Mouse (Mus musculus) layer of hippocampus, postnatal 14 days (tissue): ENCODE measurements at regions not wholly inside any gene's neighbourhood (a gene's known extent, or its start where the extent isn't known, plus 50 kb on each side); places are given as distances from the start of the nearest gene placed in this dataset.

Experiments used
- DNase-seq, 2 experiments: peaks; one replicate each; pipeline ENCODE4 v3.0.0; 2021 to 2022; ENCODE audit warnings: low spot score in 2 of 2, mixed read lengths in 1 of 2

GRCm38 (mm10) chr1:183956391-183956790 lies 56.7 kb upstream of the Dusp10 start:
- no peak for DNase-seq

GRCm38 (mm10) chr1:183961383-183961782 lies 51.7 kb upstream of the Dusp10 start:
- DNase-seq = no peak

- no peak for DNase-seq
Observed at GRCm38 (mm10) chr1:183962486-183962885, 50.6 kb upstream of the Dusp10 start.

DNA sequence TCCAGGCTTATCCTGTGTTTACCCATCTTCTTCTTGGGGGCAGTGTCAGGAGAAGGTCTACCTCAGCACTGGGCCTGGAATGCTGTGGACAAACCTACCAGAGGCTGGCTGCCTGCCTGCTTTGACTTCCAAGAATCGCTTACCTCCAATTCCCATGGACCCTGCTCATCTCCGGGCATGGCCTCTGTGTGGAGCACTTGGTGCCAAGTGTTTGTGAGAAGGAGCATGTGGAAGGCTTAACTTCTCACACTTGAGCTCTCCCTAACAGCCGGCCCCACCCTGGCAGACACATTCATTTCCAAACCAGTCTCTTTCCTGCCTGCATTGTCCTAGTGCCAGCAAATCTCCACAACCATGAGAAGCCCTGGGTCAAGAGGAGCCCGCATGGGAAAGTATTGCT lies 49.8 kb upstream of the Dusp10 start:
- no peak for DNase-seq
